ENCODE assay signal across 19 mouse cellular contexts in the genomic region with DNA sequence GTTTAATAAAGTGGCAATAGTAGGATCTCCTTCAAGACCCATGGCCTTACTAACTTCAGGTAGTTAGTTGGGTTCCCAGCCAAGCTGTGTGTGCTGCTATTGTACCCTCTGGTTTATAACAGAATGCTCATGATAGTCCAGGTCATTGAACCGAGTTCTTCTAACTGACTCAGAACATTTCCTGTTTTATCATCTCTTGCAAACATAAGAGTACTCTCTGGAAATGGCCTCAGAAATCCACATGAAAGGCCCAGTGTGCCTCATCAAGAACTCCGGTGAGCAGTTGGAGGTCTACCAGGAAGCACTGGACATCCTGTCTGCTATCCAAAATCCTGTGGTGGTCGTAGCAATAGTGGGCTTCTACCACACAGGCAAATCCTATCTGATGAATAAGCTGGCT. TPM values are rescaled to one million over a fixed set of nuclear protein-coding genes. Genes with fewer than 3 reads are reported as not detected.
"Had no signal": no experiment of that assay in that cellular context is flagged by ENCODE, and none has a peak within 500 bp of the region (broad histone marks: within the 10 kb centered on the region; RNA-seq: fewer than 3 reads in every experiment).

No protein-coding gene starts in this region.

- H3K27me3 ChIP-seq: neural tube, embryonic 13.5 days; neural tube, embryonic 15.5 days; stomach, embryonic 15.5 days had no signal

- H3K4me3 ChIP-seq: neural tube, embryonic 13.5 days; neural tube, embryonic 15.5 days; stomach, embryonic 15.5 days had no signal

- H3K4me2 ChIP-seq: neural tube, embryonic 13.5 days; neural tube, embryonic 15.5 days; stomach, embryonic 15.5 days had no signal

- H3K27ac ChIP-seq: neural tube, embryonic 13.5 days; neural tube, embryonic 15.5 days; stomach, embryonic 15.5 days; stomach, postnatal 0 days had no signal

- H3K9ac ChIP-seq: neural tube, embryonic 13.5 days; neural tube, embryonic 15.5 days; stomach, embryonic 15.5 days had no signal

- H3K36me3 ChIP-seq: neural tube, embryonic 13.5 days; neural tube, embryonic 15.5 days; stomach, embryonic 15.5 days had no signal

- H3K4me1 ChIP-seq: neural tube, embryonic 13.5 days; neural tube, embryonic 15.5 days; stomach, embryonic 15.5 days had no signal

- H3K9me3 ChIP-seq: neural tube, embryonic 13.5 days; neural tube, embryonic 15.5 days; stomach, embryonic 15.5 days had no signal

- DNase-seq: retina, postnatal 1 day; right cerebral cortex, adult 18-20 months; right cerebral cortex, postnatal 14 days; right cerebral cortex, postnatal 25 days; right cerebral cortex, postnatal 4 days; spleen, adult 18-20 months; thymus, adult 18-20 months; thymus, adult 2 months; thymus, postnatal 14 days; thymus, postnatal 25 days; thymus, postnatal 36 days; thymus, postnatal 4 days had no signal

RNA-seq across cellular contexts. Expression of a gene that starts 3.3 kb away (rescaled TPM):
- total RNA-seq: neutrophil, adult 5-6 weeks had no signal
- polyA plus RNA-seq: neural tube, embryonic 13.5 days; neural tube, embryonic 14.5 days; neural tube, embryonic 15.5 days; stomach, embryonic 14.5 days; stomach, postnatal 0 days had no signal
